Mouse (Mus musculus) cerebellum, adult 2 months (tissue): ENCODE results near the gene A930004D18Rik. TPM values are rescaled to one million over a fixed set of nuclear protein-coding genes. Genes with fewer than 3 reads are reported as not detected.
A peak's percentile ranks its signal among the peaks of the same experiment; 100 is the strongest.

ENCODE experiments used
- DNase-seq, 2 experiments: peaks; one replicate each; pipeline ENCODE4 v3.0.0; 2021
- H3K27ac ChIP-seq: fragments of 200-500 bp; 2 replicates; pipeline ENCODE4 v1.5.1; 2012; ENCODE audit warnings: low read length, control low read depth, inconsistent platforms; ENCODE audit not compliant: insufficient read depth
- H3K27me3 ChIP-seq: fragments of 200-500 bp; 2 replicates; pipeline ENCODE4 v1.6.1; 2012; ENCODE audit warnings: inconsistent platforms, mild to moderate bottlenecking, low read length, moderate library complexity; ENCODE audit not compliant: control insufficient read depth, insufficient read depth
- H3K4me1 ChIP-seq: fragments of 200-500 bp; 2 replicates; pipeline ENCODE4 v1.6.1; 2011; ENCODE audit warnings: low read length; ENCODE audit not compliant: control insufficient read depth, insufficient read depth
- H3K4me3 ChIP-seq: fragments of 200-500 bp; replicated peaks from 2 replicates; pipeline ENCODE3; 2011; ENCODE audit warnings: mild to moderate bottlenecking, low read depth, low read length, control low read depth; ENCODE audit not compliant: insufficient read depth
- CTCF ChIP-seq: fragments of 200-500 bp; IDR thresholded peaks from 2 replicates; pipeline ENCODE4 v1.5.1; 2011; ENCODE audit warnings: low read depth, mild to moderate bottlenecking, control low read depth, low read length, moderate library complexity, borderline replicate concordance; ENCODE audit not compliant: insufficient read depth
- POLR2A ChIP-seq: fragments of 200-500 bp; IDR thresholded peaks from 2 replicates; pipeline ENCODE4 v1.6.1; 2011; ENCODE audit warnings: low read length, control low read depth, borderline replicate concordance; ENCODE audit not compliant: insufficient read depth
- WGBS: fragments of 180-500 bp; shearing (Covaris S2); methylation state at CpG from one replicate; pipeline ENCODE4 v1.1.7; 2018; 5-methylcytosine and 5-hydroxymethylcytosine counted together
- polyA plus RNA-seq: library from polyadenylated mRNA; depleted of rRNA; stranded (reverse); fragments of >200 nt; gene quantifications from 2 replicates; pipeline ENCODE4 v1.2.3, GENCODE M21; 2012

The A930004D18Rik gene
- polyA plus RNA-seq, 1 experiment: 2.6 TPM

DNA sequence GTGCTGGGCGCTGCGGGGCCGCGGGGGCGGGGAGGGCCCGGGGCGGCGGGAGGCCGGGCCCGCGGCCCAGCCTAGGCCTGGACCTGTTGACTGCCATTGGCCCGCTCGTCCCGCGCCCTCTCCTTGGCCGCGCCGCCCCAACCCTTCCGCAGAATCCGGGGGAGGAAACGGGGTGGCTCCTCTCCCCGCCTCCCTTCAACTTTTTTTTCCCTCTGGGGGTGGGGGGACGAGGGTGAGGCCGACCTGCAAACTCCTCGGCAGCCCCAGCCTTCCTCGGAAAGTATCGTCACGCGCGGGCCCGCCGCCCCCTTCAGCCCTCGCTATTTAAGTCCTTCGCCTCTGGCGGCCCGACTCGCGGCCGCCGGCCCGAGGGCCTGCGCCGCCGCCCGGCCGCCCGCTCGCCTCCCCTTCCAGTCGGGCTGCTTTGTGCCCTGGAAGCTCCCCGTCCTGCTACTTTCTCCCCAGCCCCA is 19.3 kb upstream of the A930004D18Rik start:
- peak; percentile 90 to 93 for DNase-seq
- Histone ChIP-seq H3K4me3 (peak overlapping the region; percentile 87), H3K27me3 (no peaks in the 10 kb centered on the region), H3K27ac (peak overlapping the region; percentile 54), H3K4me1 (no peaks in the 10 kb centered on the region; the same call in 1 of the 2 replicates)
- 2% methylated on average over 44 of the region's 50 CpGs for WGBS
- TF ChIP-seq CTCF (no peak), POLR2A (peak; percentile 29; the same call in 1 of the 2 replicates)

DNA sequence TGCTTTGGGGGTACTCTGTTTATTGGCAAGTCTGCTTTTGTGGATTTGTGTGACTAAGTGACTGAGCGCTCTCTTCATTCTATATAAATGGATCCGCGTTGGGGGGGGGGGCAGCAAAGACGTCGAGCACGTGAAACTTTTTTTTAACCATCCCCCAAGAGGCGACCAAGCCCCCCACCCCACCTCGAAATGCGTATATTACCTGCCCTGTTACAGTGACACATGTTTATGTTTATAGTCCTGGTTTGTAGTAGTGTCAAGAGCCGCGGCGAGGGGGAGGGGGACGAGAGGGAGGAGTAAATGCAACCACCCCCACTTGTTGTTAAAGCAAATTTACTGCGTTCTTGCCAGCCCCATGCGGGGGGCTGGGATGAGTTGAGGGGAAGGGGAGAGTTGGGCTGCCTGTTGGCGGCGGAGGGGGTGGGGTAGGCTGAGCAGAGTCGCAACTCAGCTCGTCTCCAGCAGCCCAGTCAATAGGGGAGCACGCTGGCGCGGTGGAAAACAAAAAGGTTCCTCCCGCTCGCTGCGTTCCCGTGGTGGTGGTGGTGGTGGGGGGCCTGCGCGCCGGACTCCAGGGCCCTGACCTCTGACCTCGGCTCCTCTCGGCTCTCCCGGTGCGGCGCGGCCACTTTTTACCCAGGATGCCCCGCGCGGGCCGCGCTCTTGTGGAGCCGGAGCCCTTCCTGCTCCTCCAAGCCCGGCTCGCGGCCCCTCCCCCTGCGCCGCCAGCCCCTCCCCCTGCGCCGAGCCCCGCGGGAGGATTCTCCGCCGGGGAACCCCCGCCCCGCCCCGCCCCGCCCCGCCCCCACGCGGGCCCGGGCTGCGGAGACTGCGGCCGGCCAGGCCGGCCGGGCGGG is 18.6 kb upstream of the A930004D18Rik start:
- H3K4me1 ChIP-seq: no peaks in the 10 kb centered on the region; the same call in 1 of the 2 replicates
- H3K27ac ChIP-seq: peak overlapping the region; percentile 82
- under 1% methylated on average over 50 of the region's 66 CpGs for WGBS
- DNase-seq: peak; percentile 95
- TF ChIP-seq POLR2A (peak; percentile 24; the same call in 1 of the 2 replicates), CTCF (no peak)
- no peaks in the 10 kb centered on the region for H3K27me3 ChIP-seq
- peak overlapping the region; percentile 85 for H3K4me3 ChIP-seq

DNA sequence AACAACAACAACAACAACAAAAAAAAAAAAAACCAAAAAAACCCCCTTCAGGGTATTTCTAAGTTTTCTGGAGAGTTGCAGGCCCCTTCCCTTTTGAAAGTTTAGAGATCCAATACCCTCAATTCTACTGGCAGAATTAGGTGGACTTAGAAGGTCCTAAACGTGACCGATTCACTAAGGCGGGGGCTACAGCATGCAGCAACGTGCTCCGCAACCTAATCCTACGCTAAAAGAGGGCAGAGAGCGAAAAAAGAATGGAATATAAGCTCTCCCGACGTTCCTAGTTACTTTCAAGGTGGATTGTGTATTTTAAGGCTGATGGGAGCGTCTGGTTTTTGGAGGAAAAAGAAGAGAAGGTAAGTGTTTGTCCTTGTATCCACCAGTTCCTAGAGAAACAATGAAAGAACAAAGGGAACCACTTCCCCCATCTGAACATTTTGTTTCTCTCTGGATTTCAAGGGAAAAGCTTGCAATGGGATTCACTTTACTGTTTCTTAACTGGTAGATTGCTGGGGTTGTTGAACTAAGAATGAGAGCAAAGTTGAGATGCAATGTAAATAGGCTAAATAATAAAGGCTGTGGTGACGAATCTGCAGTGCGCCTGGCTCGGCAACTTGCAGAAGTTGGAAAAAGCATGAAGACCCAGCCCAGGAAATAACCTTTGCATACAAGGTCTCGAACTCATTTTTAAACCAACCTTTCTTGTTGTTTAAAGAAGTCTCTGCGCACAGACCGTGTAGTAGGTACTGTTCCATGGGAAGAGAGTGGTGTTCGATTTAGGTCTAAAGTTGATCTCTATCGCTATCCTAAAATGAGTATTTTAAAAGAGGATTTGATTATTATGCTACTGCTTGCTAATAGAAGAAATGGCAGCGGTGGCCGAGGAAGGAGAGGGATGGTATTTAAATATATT is 17.7 kb upstream of the A930004D18Rik start, which contains the start of gene Mllt10:
Gene Mllt10, plus strand, starts transcription at position 222 of the 913 bp plus-strand sequence.
- no peaks in the 10 kb centered on the region; the same call in 1 of the 2 replicates for H3K4me1 ChIP-seq
- H3K27me3 ChIP-seq: no peaks in the 10 kb centered on the region
- WGBS: 38% methylated on average over 20 of the region's 20 CpGs
- DNase-seq: no peak
- peak within 1 kb of the TSS; percentile 82 for H3K27ac ChIP-seq
- TF ChIP-seq POLR2A: no peak
- H3K4me3 ChIP-seq: peak within 1 kb of the TSS; percentile 85

DNA sequence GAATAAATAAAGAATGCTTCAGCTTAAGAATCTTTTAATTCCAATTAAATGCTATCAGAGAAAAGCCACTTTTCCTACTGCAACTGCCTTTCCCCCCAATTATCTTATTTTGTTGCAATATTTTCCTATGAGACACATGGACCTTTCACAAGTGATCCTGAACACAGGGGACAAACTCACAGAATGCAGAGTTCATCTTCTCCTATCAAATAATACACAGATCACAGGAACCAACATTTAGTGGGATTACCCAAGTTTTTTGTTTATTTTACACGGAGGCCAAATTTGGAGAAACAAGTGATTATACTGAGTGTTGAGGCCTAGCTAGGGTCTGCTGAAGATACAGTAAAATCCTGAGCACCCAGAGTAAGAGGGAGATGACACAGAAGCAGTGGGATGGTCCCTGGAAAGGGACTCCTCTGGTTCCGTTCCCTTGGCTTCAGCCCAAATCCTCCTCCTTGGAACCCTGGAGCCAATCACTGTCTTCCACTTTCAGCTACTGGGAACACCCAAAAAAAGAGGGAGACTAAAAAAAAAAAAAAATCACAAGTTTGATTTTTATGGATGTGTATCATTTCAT is 16.5 kb upstream of the A930004D18Rik start:
- H3K27ac ChIP-seq: no peak overlapping the region
- 54% methylated on average over 2 of the region's 2 CpGs for WGBS
- no peak for DNase-seq
- no peaks in the 10 kb centered on the region; the same call in 1 of the 2 replicates for H3K4me1 ChIP-seq
- no peak overlapping the region for H3K4me3 ChIP-seq
- TF ChIP-seq POLR2A: no peak
- TF ChIP-seq CTCF: no peak
- H3K27me3 ChIP-seq: no peaks in the 10 kb centered on the region

DNA sequence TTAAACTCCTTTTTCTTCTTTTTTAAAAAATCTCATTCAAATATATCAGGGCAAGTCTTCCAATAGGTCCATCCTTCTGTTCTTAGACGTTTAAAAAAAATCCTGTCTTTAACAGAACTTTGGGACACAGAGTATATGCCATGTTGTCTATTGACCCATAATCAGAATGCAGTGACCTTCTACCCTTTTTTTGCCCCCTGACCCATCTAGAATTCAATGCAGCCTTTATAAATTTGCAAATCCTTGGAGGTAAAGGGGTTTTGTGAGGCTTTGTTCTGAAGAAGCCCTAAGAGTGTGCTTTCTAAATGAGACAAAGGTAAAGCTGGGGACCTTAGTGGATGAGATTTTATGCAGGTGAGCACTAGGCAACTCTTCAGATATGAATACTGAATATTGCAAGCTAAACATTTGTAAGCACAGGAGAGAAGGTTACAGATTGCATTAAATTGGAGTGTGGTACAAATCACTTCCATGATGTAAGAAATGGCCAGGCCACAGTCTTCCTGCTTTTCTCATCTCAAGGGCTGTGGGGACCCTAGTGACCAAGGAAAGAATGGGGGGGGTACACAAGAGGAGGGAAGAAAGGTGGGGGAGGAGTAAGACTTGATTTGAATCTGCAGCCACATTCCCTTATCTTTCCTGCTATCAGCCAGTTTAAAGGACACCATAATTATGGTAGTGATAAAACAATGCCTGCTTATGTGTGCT is 15.9 kb upstream of the A930004D18Rik start:
- H3K27me3 ChIP-seq: no peaks in the 10 kb centered on the region
- DNase-seq: no peak
- TF ChIP-seq POLR2A: no peak
- TF ChIP-seq CTCF: no peak
- no peak overlapping the region for H3K27ac ChIP-seq
- H3K4me1 ChIP-seq: no peaks in the 10 kb centered on the region; the same call in 1 of the 2 replicates
- H3K4me3 ChIP-seq: no peak overlapping the region
- 89% methylated on average over 1 of the region's 1 CpGs for WGBS

DNA sequence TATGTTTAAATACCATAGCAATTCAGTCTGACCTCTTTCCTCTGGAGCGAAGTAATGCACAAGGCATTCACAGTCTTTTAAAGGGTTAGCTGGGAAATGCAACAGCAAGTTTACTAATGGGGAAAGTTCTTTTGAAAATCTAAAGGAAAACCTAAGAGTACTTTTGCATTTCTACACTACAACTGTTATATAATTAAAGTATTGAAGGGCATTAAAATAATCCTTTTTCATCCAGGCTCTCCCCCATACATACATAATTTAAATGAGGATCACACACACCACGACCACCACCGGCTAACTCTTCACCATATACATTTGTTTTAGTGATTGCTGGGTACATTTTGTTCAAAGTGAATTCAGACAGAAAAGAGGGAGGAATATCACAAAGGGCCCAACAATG is 15.0 kb upstream of the A930004D18Rik start:
- Histone ChIP-seq H3K27ac (no peak overlapping the region), H3K4me1 (no peaks in the 10 kb centered on the region), H3K4me3 (no peak overlapping the region), H3K27me3 (no peaks in the 10 kb centered on the region)
- TF ChIP-seq POLR2A: no peak
- no peak for TF ChIP-seq CTCF
- WGBS: 90% methylated on average over 3 of the region's 3 CpGs
- no peak for DNase-seq

DNA sequence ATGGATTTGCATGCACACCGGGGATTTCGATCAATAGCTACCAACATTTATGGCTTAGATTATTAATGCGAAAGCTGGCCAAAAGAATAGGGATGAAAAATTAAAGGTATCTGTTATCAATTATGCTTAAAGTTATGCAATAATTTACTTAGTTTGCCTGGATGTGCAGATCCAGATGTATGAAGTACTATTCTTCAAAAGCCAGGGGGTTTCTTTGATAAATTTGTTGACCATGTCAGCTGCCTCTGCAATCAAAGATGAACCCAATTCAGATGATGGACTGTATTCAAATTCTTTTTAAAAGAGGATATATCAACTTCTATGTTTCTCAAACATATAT is 14.3 kb upstream of the A930004D18Rik start:
- WGBS: 98% methylated on average over 3 of the region's 3 CpGs
- H3K4me3 ChIP-seq: no peak overlapping the region
- no peak for DNase-seq
- H3K27me3 ChIP-seq: no peaks in the 10 kb centered on the region
- TF ChIP-seq CTCF (no peak), POLR2A (no peak)
- no peak overlapping the region for H3K27ac ChIP-seq
- H3K4me1 ChIP-seq: no peaks in the 10 kb centered on the region
